Mouse (Mus musculus) liver, embryonic 13.5 days (tissue): ENCODE data around the gene A930004D18Rik. TPM values are rescaled to one million over a fixed set of nuclear protein-coding genes. Genes with fewer than 3 reads are reported as not detected.
A peak's percentile ranks its signal among the peaks of the same experiment; 100 is the strongest.

Experiments used
- ATAC-seq: fragments of 200-750 bp; cut with Nextera tagmentation; 2 replicates; pipeline ENCODE4 v1.8.0; 2017; ENCODE audit warnings: low read depth, mild to moderate bottlenecking, moderate number of reproducible peaks, moderate library complexity
- DNase-seq: peaks from one replicate; pipeline ENCODE4 v3.0.0; 2022
- H3K27ac ChIP-seq: fragments of 300-500 bp; sonication (generic); 2 replicates; pipeline ENCODE4 v1.5.1; 2015; ENCODE audit warnings: moderate library complexity, mild to moderate bottlenecking, inconsistent platforms
- H3K27me3 ChIP-seq: fragments of 300-500 bp; sonication (generic); 2 replicates; pipeline ENCODE4 v1.6.1; 2015; ENCODE audit warnings: mild to moderate bottlenecking, inconsistent platforms
- H3K36me3 ChIP-seq: fragments of 300-500 bp; sonication (generic); 2 replicates; pipeline ENCODE4 v1.6.1; 2015; ENCODE audit warnings: mild to moderate bottlenecking, inconsistent platforms
- H3K4me1 ChIP-seq: fragments of 300-500 bp; sonication (generic); replicated peaks from 2 replicates; pipeline ENCODE4 v1.6.1; 2015; ENCODE audit warnings: inconsistent platforms
- H3K4me2 ChIP-seq: fragments of 300-500 bp; sonication (generic); 2 replicates; pipeline ENCODE4 v1.6.1; 2015; ENCODE audit warnings: inconsistent platforms, mild to moderate bottlenecking, moderate library complexity
- H3K4me3 ChIP-seq: fragments of 300-500 bp; sonication (generic); replicated peaks from 2 replicates; pipeline ENCODE4 v1.5.1; 2015; ENCODE audit warnings: mild to moderate bottlenecking, inconsistent platforms
- H3K9ac ChIP-seq: fragments of 300-500 bp; sonication (generic); 2 replicates; pipeline ENCODE4 v1.6.1; 2015; ENCODE audit warnings: mild to moderate bottlenecking, inconsistent platforms
- H3K9me3 ChIP-seq: fragments of 300-500 bp; sonication (generic); replicated peaks from 2 replicates; pipeline ENCODE4 v1.6.1; 2016; ENCODE audit warnings: inconsistent platforms
- WGBS: fragments of 180-500 bp; shearing (Covaris S2); methylation state at CpG from one replicate; pipeline ENCODE4 v1.1.7; 2015; ENCODE audit not compliant: insufficient replicate concordance; 5-methylcytosine and 5-hydroxymethylcytosine counted together
- polyA plus RNA-seq: library from polyadenylated mRNA; unstranded; fragments of >200 nt; fragmentation: Nextera tagmentation; extraction: Ambion mirVana; gene quantifications from 2 replicates; pipeline ENCODE4 v1.2.1, GENCODE M21; 2015

Gene A930004D18Rik
- polyA plus RNA-seq, 1 experiment from 2014 or later = 1.2 TPM

GRCm38 (mm10) chr2:18059063-18059462, 21.5 kb upstream of the A930004D18Rik start:
- Histone ChIP-seq H3K4me3 (no peak overlapping the region), H3K27ac (no peak overlapping the region), H3K9ac (no peak overlapping the region), H3K9me3 (no peaks in the 10 kb centered on the region), H3K27me3 (no peaks in the 10 kb centered on the region; the same call in 1 of the 2 replicates), H3K36me3 (no peaks in the 10 kb centered on the region), H3K4me2 (no peak overlapping the region), H3K4me1 (peaks cover 35% of the 10 kb centered on the region)
- ATAC-seq (no peak), DNase-seq (no peak)
- 28% methylated on average over 2 of the region's 2 CpGs for WGBS

- WGBS = 29% methylated on average over 9 of the region's 9 CpGs
- ATAC-seq (no peak), DNase-seq (no peak)
- Histone ChIP-seq H3K9ac (peak overlapping the region; percentile 93), H3K9me3 (no peaks in the 10 kb centered on the region), H3K36me3 (no peaks in the 10 kb centered on the region), H3K4me3 (peak overlapping the region; percentile 74), H3K4me1 (peaks cover 36% of the 10 kb centered on the region), H3K27ac (peak overlapping the region; percentile 99), H3K4me2 (peak overlapping the region; percentile 92), H3K27me3 (peaks cover 5% of the 10 kb centered on the region; the same call in 1 of the 2 replicates)
These were observed 20.7 kb upstream of the A930004D18Rik start for GRCm38 (mm10) chr2:18058146-18058708.

- peak; percentile 13; the same call in 1 of the 2 replicates for ATAC-seq
- peaks cover 6% of the 10 kb centered on the region; the same call in 1 of the 2 replicates for H3K27me3 ChIP-seq
These were observed 20.0 kb upstream of the A930004D18Rik start for GRCm38 (mm10) chr2:18057336-18058145.

GRCm38 (mm10) chr2:18056786-18057255, 19.3 kb upstream of the A930004D18Rik start:
- Histone ChIP-seq H3K9ac (peak overlapping the region; percentile 93), H3K4me2 (peak overlapping the region; percentile 92), H3K4me3 (peak overlapping the region; percentile 74), H3K9me3 (no peaks in the 10 kb centered on the region), H3K27me3 (peaks cover 9% of the 10 kb centered on the region), H3K36me3 (no peaks in the 10 kb centered on the region), H3K4me1 (peaks cover 36% of the 10 kb centered on the region), H3K27ac (peak overlapping the region; percentile 99)
- under 1% methylated on average over 31 of the region's 50 CpGs for WGBS
- peak; percentile 90 for DNase-seq
- ATAC-seq = peak; percentile 94

More at GRCm38 (mm10) chr2:18057336-18058145, 20.0 kb upstream of the A930004D18Rik start:
- under 1% methylated on average over 48 of the region's 48 CpGs for whole genome bisulfite sequencing
- Histone ChIP-seq H3K4me1 (peaks cover 36% of the 10 kb centered on the region), H3K36me3 (no peaks in the 10 kb centered on the region), H3K4me3 (peak overlapping the region; percentile 74), H3K9ac (peak overlapping the region; percentile 93), H3K9me3 (no peaks in the 10 kb centered on the region), H3K27ac (peak overlapping the region; percentile 99), H3K4me2 (peak overlapping the region; percentile 92)
- peak; percentile 58 for DNase-seq

GRCm38 (mm10) chr2:18055929-18056785, 18.6 kb upstream of the A930004D18Rik start:
- Histone ChIP-seq H3K36me3 (no peaks in the 10 kb centered on the region), H3K4me1 (peaks cover 36% of the 10 kb centered on the region), H3K4me3 (peak overlapping the region; percentile 74), H3K9ac (peak overlapping the region; percentile 93), H3K27ac (peak overlapping the region; percentile 99), H3K27me3 (peaks cover 15% of the 10 kb centered on the region), H3K9me3 (no peaks in the 10 kb centered on the region), H3K4me2 (peak overlapping the region; percentile 92)
- DNase-seq = peak; percentile 92
- under 1% methylated on average over 56 of the region's 66 CpGs for WGBS
- peak; percentile 43 for ATAC-seq

- H3K4me1 ChIP-seq = peaks cover 38% of the 10 kb centered on the region
- peak within 1 kb of the TSS; percentile 92 for H3K4me2 ChIP-seq
- DNase-seq = no peak
- H3K27me3 ChIP-seq = peaks cover 24% of the 10 kb centered on the region
- peak within 1 kb of the TSS; percentile 99 for H3K27ac ChIP-seq
- peak within 1 kb of the TSS; percentile 74 for H3K4me3 ChIP-seq
- H3K36me3 ChIP-seq = no peaks in the 10 kb centered on the region
- ATAC-seq = no peak
- no peaks in the 10 kb centered on the region for H3K9me3 ChIP-seq
- H3K9ac ChIP-seq = peak within 1 kb of the TSS; percentile 93
- 4% methylated on average over 20 of the region's 20 CpGs for WGBS
These were observed 17.7 kb upstream of the A930004D18Rik start, which contains the start of gene Mllt10 for GRCm38 (mm10) chr2:18055016-18055928. Mllt10 (plus strand) TSS chr2:18055237.

GRCm38 (mm10) chr2:18053951-18054530, 16.5 kb upstream of the A930004D18Rik start:
- Histone ChIP-seq H3K27me3 (peaks cover 37% of the 10 kb centered on the region), H3K4me2 (0 out of 2 replicates have a peak overlapping the region, but pooled peaks have one; percentile 4), H3K9ac (no peak overlapping the region), H3K4me1 (peaks cover 48% of the 10 kb centered on the region), H3K27ac (no peak overlapping the region), H3K36me3 (no peaks in the 10 kb centered on the region), H3K9me3 (no peaks in the 10 kb centered on the region), H3K4me3 (no peak overlapping the region)
- 59% methylated on average over 2 of the region's 2 CpGs for WGBS
- DNase-seq (no peak), ATAC-seq (no peak)

- Histone ChIP-seq H3K36me3 (no peaks in the 10 kb centered on the region), H3K4me1 (peaks cover 47% of the 10 kb centered on the region), H3K27me3 (peaks cover 43% of the 10 kb centered on the region), H3K9ac (no peak overlapping the region), H3K4me2 (no peak overlapping the region), H3K4me3 (no peak overlapping the region), H3K9me3 (no peaks in the 10 kb centered on the region), H3K27ac (no peak overlapping the region)
- 54% methylated on average over 1 of the region's 1 CpGs for WGBS
- ATAC-seq (no peak), DNase-seq (no peak)
These were observed 15.9 kb upstream of the A930004D18Rik start for GRCm38 (mm10) chr2:18053243-18053950.

GRCm38 (mm10) chr2:18052581-18052980, 15.0 kb upstream of the A930004D18Rik start:
- no peak overlapping the region for H3K4me2 ChIP-seq
- DNase-seq = no peak
- no peaks in the 10 kb centered on the region for H3K36me3 ChIP-seq
- no peak overlapping the region for H3K27ac ChIP-seq
- no peak for ATAC-seq
- WGBS = 71% methylated on average over 3 of the region's 3 CpGs
- H3K27me3 ChIP-seq = peaks cover 51% of the 10 kb centered on the region
- H3K4me1 ChIP-seq = peaks cover 47% of the 10 kb centered on the region
- no peak overlapping the region for H3K9ac ChIP-seq
- H3K4me3 ChIP-seq = no peak overlapping the region
- H3K9me3 ChIP-seq = no peaks in the 10 kb centered on the region
